Mouse (Mus musculus) thymus, adult 2 months (tissue): ENCODE results near the gene Erv3. TPM values are rescaled to one million over a fixed set of nuclear protein-coding genes. Genes with fewer than 3 reads are reported as not detected.

ENCODE experiments used
- DNase-seq: peaks from one replicate; pipeline ENCODE4 v3.0.0; 2021
- H3K27ac ChIP-seq: fragments of 200-500 bp; 2 replicates; pipeline ENCODE4 v1.5.1; 2012; ENCODE audit warnings: low read length, control low read depth; ENCODE audit not compliant: control insufficient read depth, insufficient read depth
- H3K27me3 ChIP-seq: fragments of 200-500 bp; 2 replicates; pipeline ENCODE4 v1.6.1; 2012; ENCODE audit warnings: mild to moderate bottlenecking, low read length, moderate library complexity, mixed read lengths; ENCODE audit not compliant: control insufficient read depth, insufficient read depth
- H3K36me3 ChIP-seq: fragments of 200-500 bp; 2 replicates; pipeline ENCODE4 v1.6.1; 2012; ENCODE audit warnings: mild to moderate bottlenecking, low read length, moderate library complexity; ENCODE audit not compliant: control insufficient read depth, insufficient read depth
- H3K4me1 ChIP-seq: fragments of 200-500 bp; replicated peaks from 2 replicates; pipeline ENCODE4 v1.6.1; 2012; ENCODE audit warnings: low read length; ENCODE audit not compliant: control insufficient read depth, insufficient read depth
- H3K4me3 ChIP-seq: fragments of 200-500 bp; 2 replicates; pipeline ENCODE4 v1.5.1; 2012; ENCODE audit warnings: mild to moderate bottlenecking, low read length, control low read depth, moderate library complexity; ENCODE audit not compliant: control insufficient read depth, insufficient read depth
- CTCF ChIP-seq: fragments of 200-500 bp; IDR thresholded peaks from 2 replicates; pipeline ENCODE4 v1.5.1; 2012; ENCODE audit warnings: mild to moderate bottlenecking, control low read depth, low read length, moderate library complexity, borderline replicate concordance; ENCODE audit not compliant: control insufficient read depth, poor library complexity, insufficient read depth; ENCODE audit errors: extremely low read depth
- POLR2A ChIP-seq: fragments of 200-500 bp; IDR thresholded peaks from 2 replicates; pipeline ENCODE4 v1.6.1; 2012; ENCODE audit warnings: mild to moderate bottlenecking, low read length, control low read depth, moderate library complexity; ENCODE audit not compliant: control insufficient read depth, poor library complexity, insufficient read depth; ENCODE audit errors: extremely low read depth
- WGBS: fragments of 180-500 bp; shearing (Covaris S2); methylation state at CpG from one replicate; pipeline ENCODE4 v1.1.7; 2018; 5-methylcytosine and 5-hydroxymethylcytosine counted together
- polyA plus RNA-seq: library from polyadenylated mRNA; depleted of rRNA; stranded (reverse); fragments of >200 nt; gene quantifications from 2 replicates; pipeline ENCODE4 v1.2.3, GENCODE M21; 2012

Erv3 gene
- polyA plus RNA-seq, 1 experiment: 0.23 TPM

DNA sequence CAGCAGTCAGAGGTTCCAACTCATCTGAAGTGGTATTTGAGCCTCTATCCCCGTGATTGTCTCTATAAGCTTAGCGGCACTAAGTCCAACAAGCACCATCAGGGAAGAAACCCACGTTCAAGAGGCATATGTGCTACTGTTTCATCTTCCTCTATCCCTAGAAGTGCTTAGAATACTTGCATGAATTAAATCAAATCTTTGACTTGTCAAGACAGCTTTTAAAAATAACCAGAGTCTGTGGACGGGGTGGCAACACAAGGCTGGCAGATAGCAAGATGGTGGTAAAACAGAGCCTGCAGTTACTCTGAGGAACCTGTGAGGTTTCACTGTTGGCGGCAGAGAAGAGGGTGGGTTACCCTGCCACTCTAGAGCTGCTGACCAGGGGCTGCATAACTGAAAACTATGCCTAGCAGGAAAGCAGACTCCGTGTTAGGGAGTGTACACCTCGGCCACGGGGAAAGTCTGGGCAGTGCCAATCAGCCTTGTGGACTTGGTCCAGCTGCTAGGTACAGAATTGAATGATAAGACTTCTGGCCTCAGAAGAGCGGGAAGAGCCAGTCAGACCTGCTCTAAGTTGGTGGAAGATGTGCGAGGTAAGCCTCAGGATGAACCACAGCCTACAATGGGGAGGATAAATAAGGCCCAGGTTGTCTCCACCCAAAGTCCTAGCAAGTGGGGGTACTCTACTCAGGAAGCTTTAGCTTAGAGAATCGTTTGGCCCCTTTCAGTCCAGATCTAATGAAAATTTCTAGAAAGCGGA lies 8.0 kb downstream of the Erv3 start:
- H3K4me3 ChIP-seq: no peak overlapping the region
- H3K4me1 ChIP-seq: peaks cover 5% of the 10 kb centered on the region
- H3K27me3 ChIP-seq: no peaks in the 10 kb centered on the region
- 96% methylated on average over 12 of the region's 12 CpGs for WGBS
- H3K27ac ChIP-seq: no peak overlapping the region
- no peak for DNase-seq
- TF ChIP-seq CTCF (no peak), POLR2A (no peak)
- no peaks in the 10 kb centered on the region for H3K36me3 ChIP-seq

- Histone ChIP-seq H3K4me1 (peaks cover 9% of the 10 kb centered on the region), H3K27me3 (no peaks in the 10 kb centered on the region), H3K36me3 (no peaks in the 10 kb centered on the region), H3K27ac (no peak overlapping the region), H3K4me3 (no peak overlapping the region)
- 99% methylated on average over 4 of the region's 4 CpGs for WGBS
- TF ChIP-seq CTCF (no peak), POLR2A (no peak)
- no peak for DNase-seq
These were observed 9.5 kb downstream of the Erv3 start for GRCm38 (mm10) chr2:131850047-131850446.

DNA sequence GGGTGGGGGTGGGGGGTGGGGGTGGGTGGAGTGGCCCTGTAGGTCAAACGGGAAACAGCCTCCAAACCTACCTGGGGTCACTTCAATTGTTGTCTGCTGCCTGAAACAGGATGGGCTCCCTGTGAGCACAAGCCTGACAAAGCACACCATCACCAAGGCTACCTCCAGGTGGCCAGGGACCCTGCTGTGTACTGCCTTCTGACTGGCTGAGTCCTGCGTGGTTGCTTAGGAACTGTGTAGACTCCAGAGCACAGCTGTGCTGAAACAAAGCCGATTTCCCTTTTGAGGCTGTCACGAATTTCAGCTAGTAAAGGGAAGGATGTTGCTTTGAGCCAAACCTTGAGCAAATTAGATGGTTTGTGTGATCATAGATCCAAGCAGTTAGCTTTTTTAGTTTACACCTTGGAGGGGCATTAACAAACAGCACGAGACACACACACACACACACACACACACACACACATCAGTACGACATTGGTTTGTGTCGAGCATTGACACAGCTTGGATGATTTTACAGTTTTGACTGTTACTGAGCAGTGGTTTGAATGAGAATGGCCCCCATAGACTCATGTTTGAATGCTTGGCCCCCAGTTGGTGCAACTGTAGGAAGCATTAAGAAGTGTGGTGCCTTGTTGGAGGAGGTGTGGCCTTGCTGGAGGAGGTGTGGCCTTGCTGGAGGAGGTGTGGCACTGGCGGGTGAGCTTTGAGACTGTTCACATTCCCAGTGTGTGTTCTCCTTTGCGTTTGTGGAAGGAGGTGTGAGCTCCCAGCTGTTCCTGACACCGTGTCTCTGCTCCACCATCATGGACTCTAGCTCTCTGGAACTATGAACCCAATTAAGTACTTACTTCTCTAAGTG lies 11.8 kb downstream of the Erv3 start:
- no peaks in the 10 kb centered on the region for H3K27me3 ChIP-seq
- peak; percentile 52 for DNase-seq
- peaks cover 9% of the 10 kb centered on the region for H3K4me1 ChIP-seq
- no peak overlapping the region for H3K4me3 ChIP-seq
- peak overlapping the region; percentile 66 for H3K27ac ChIP-seq
- 13% methylated on average over 10 of the region's 10 CpGs for whole genome bisulfite sequencing
- TF ChIP-seq POLR2A (no peak), CTCF (no peak)
- H3K36me3 ChIP-seq: no peaks in the 10 kb centered on the region

- WGBS: 52% methylated on average over 2 of the region's 2 CpGs
- H3K36me3 ChIP-seq: no peaks in the 10 kb centered on the region
- H3K4me1 ChIP-seq: peaks cover 9% of the 10 kb centered on the region
- H3K27ac ChIP-seq: no peak overlapping the region
- H3K27me3 ChIP-seq: no peaks in the 10 kb centered on the region
- TF ChIP-seq POLR2A: no peak
- no peak for TF ChIP-seq CTCF
- DNase-seq: no peak
- no peak overlapping the region for H3K4me3 ChIP-seq
These were observed 12.7 kb downstream of the Erv3 start for GRCm38 (mm10) chr2:131846811-131847210.

- TF ChIP-seq POLR2A (no peak), CTCF (no peak)
- 86% methylated on average over 11 of the region's 11 CpGs for WGBS
- H3K27me3 ChIP-seq: no peaks in the 10 kb centered on the region
- no peaks in the 10 kb centered on the region for H3K36me3 ChIP-seq
- peaks cover 9% of the 10 kb centered on the region for H3K4me1 ChIP-seq
- no peak overlapping the region for H3K4me3 ChIP-seq
- DNase-seq: no peak
- no peak overlapping the region for H3K27ac ChIP-seq
These were observed 13.3 kb downstream of the Erv3 start for GRCm38 (mm10) chr2:131846132-131846710.

DNA sequence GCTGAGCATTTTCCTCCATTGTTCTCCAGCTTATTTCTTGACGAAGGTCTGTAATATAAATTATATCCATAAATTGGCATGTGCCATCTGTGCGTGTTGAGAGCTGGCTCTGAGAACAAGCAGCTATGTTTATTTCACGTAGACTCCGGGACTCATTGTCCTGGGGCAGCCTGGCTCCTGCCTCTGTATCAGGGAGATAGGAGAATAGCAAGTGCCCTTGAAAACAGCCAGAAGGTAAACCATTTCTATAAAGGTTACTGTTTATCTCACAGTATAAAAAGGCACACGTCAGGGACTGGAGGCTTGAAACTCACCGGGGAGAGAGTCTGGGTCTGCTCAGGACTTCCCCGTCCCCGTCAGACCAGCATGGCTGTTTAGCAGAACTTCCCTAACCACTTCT lies 13.9 kb downstream of the Erv3 start:
- no peak overlapping the region for H3K27ac ChIP-seq

DNA sequence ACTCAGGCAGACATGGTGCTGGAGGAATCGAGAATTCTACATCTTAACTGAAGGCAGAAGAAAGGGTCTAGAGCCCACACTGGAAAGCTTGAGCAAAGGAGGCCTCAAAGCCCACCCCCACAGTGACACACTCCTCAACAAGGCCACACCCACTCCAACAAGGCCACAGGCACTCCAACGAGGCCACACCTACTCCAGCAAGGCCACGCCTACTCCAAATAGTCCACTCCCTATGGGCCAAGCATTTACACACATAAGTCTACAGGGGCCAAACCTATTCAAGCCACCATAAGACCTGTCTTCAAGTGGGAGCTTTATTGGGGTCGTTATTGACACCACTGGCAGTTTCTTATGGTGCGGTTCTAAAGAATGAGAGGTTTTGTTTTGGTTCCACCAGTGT lies 17.0 kb downstream of the Erv3 start:
- WGBS: 92% methylated on average over 5 of the region's 5 CpGs
- Histone ChIP-seq H3K27me3 (no peaks in the 10 kb centered on the region), H3K4me3 (no peak overlapping the region), H3K36me3 (no peaks in the 10 kb centered on the region), H3K27ac (no peak overlapping the region), H3K4me1 (peaks cover 4% of the 10 kb centered on the region)
- no peak for TF ChIP-seq CTCF
- TF ChIP-seq POLR2A: no peak
- no peak for DNase-seq

More for the DNA sequence above, 13.9 kb downstream of the Erv3 start:
- WGBS: 67% methylated on average over 8 of the region's 8 CpGs
- DNase-seq: no peak
- H3K4me3 ChIP-seq: no peak overlapping the region
- H3K27me3 ChIP-seq: no peaks in the 10 kb centered on the region
- peaks cover 9% of the 10 kb centered on the region for H3K4me1 ChIP-seq
- no peaks in the 10 kb centered on the region for H3K36me3 ChIP-seq
- TF ChIP-seq POLR2A (no peak), CTCF (no peak)
